Mouse (Mus musculus) lung, adult 10 weeks (tissue): ENCODE data around the gene Lrrc57. TPM values are rescaled to one million over a fixed set of nuclear protein-coding genes. Genes with fewer than 3 reads are reported as not detected.

Experiments used
- polyA plus RNA-seq: library from polyadenylated mRNA; stranded (reverse); fragments of 350-450 nt; fragmentation: Illumina TruSeq; extraction: RNeasy Lipid Tissue Mini Kit (QIAGEN cat#74804); gene quantifications from one replicate; pipeline ENCODE4 v1.2.3, GENCODE M21; 2014; ENCODE audit warnings: low read depth, low replicate concordance; ENCODE audit not compliant: insufficient read depth

The Lrrc57 gene
- 19.1 TPM for polyA plus RNA-seq

GRCm38 (mm10) chr2:120608830-120609723 is at the start of gene Lrrc57, which contains the start of gene Haus2:
TSS of gene Lrrc57 (minus strand) at chr2:120609520.
TSS of gene Haus2 (plus strand) at chr2:120609383.

GRCm38 (mm10) chr2:120628886-120629735 is 19.8 kb upstream of the Lrrc57 start, which contains the start of gene Stard9:
TSS of gene Stard9 (plus strand) at chr2:120629121.

GRCm38 (mm10) chr2:120566886-120567797 is 42.2 kb downstream of the Lrrc57 start, which contains the start of gene Snap23:
TSS of gene Snap23 (plus strand) at chr2:120567671.

GRCm38 (mm10) chr2:120563235-120563990 is 45.9 kb downstream of the Lrrc57 start, which contains the start of gene Zfp106:
TSS of gene Zfp106 (minus strand) at chr2:120563843.

Other genes starting within 250 kb of the Lrrc57 start
- gene Ganc, start 205.6 kb downstream of the Lrrc57 start, polyA plus RNA-seq, result 5.6 TPM
- 20.3 TPM for gene Tmem87a, start 205.4 kb downstream of the Lrrc57 start, polyA plus RNA-seq
- gene Capn3, start 153.5 kb downstream of the Lrrc57 start, polyA plus RNA-seq, result 0.68 TPM
- gene Zfp106, start 45.7 kb downstream of the Lrrc57 start, polyA plus RNA-seq, result 18.7 TPM
- 31.7 TPM for gene Snap23, start 41.8 kb downstream of the Lrrc57 start, polyA plus RNA-seq
- gene Haus2, start 137 bp downstream of the Lrrc57 start, polyA plus RNA-seq, result 8.7 TPM
- gene Stard9, start 19.6 kb upstream of the Lrrc57 start, polyA plus RNA-seq, result 18.7 TPM
- gene Cdan1, start 240.6 kb upstream of the Lrrc57 start, polyA plus RNA-seq, result 4.9 TPM
- gene Ttbk2, start 241.1 kb upstream of the Lrrc57 start, polyA plus RNA-seq, result 2.0 TPM